Mouse (Mus musculus) sigmoid colon, adult 10 weeks (tissue): Measurements from ENCODE around the gene Mepce. TPM values are rescaled to one million over a fixed set of nuclear protein-coding genes. Genes with fewer than 3 reads are reported as not detected.

ENCODE experiments used
- polyA plus RNA-seq: library from polyadenylated mRNA; stranded (reverse); fragments of 350-450 nt; fragmentation: Illumina TruSeq; extraction: RNeasy Lipid Tissue Mini Kit (QIAGEN cat#74804); gene quantifications from one replicate; pipeline ENCODE4 v1.2.3, GENCODE M21; 2014; ENCODE audit warnings: low read depth, low replicate concordance

Mepce gene
- 6.9 TPM for polyA plus RNA-seq

GRCm38 (mm10) chr5:137787151-137787928 lies at the start of gene Mepce, which contains the start of gene Zcwpw1:
TSS of gene Mepce (minus strand) at chr5:137787655.
TSS of gene Zcwpw1 (plus strand) at chr5:137787798.

GRCm38 (mm10) chr5:137835966-137836520 lies 48.6 kb upstream of the Mepce start, which contains the start of gene Pilra:
TSS of gene Pilra (minus strand) at chr5:137836281.

GRCm38 (mm10) chr5:137778635-137779034 lies 8.8 kb downstream of the Mepce start, which contains the start of gene Ppp1r35:
TSS of gene Ppp1r35 (plus strand) at chr5:137778849.

GRCm38 (mm10) chr5:137745214-137746171 lies 42.0 kb downstream of the Mepce start, which contains the start of gene Tsc22d4:
TSS of gene Tsc22d4 (plus strand) at chr5:137745730.

GRCm38 (mm10) chr5:137741023-137741931 lies 46.2 kb downstream of the Mepce start, which contains the start of gene Nyap1:
TSS of gene Nyap1 (minus strand) at chr5:137741607.

Other genes starting within 250 kb of the Mepce start
- not detected for gene Actl6b, start 234.1 kb downstream of the Mepce start, polyA plus RNA-seq
- gene Tfr2, start 217.8 kb downstream of the Mepce start, polyA plus RNA-seq: not detected
- not detected for gene Mospd3, start 186.6 kb downstream of the Mepce start, polyA plus RNA-seq
- 5.8 TPM for gene Pcolce, start 173.9 kb downstream of the Mepce start, polyA plus RNA-seq
- not detected for gene Fbxo24, start 158.7 kb downstream of the Mepce start, polyA plus RNA-seq
- gene Lrch4, start 158.5 kb downstream of the Mepce start, polyA plus RNA-seq: 0.85 TPM
- not detected for gene Gm20605, start 158.5 kb downstream of the Mepce start, polyA plus RNA-seq
- 1.6 TPM for gene Sap25, start 146.3 kb downstream of the Mepce start, polyA plus RNA-seq
- not detected for gene Irs3, start 141.9 kb downstream of the Mepce start, polyA plus RNA-seq
- 11.5 TPM for gene Agfg2, start 102.9 kb downstream of the Mepce start, polyA plus RNA-seq
- gene Nyap1, start 46.0 kb downstream of the Mepce start, polyA plus RNA-seq: 0.47 TPM
- 6.2 TPM for gene Tsc22d4, start 41.9 kb downstream of the Mepce start, polyA plus RNA-seq
- gene Ppp1r35, start 8.8 kb downstream of the Mepce start, polyA plus RNA-seq: 4.4 TPM
- gene Zcwpw1, start 143 bp upstream of the Mepce start, polyA plus RNA-seq: 5.9 TPM
- 2.6 TPM for gene Pilra, start 48.6 kb upstream of the Mepce start, polyA plus RNA-seq
- gene Pilrb1, start 70.5 kb upstream of the Mepce start, polyA plus RNA-seq: 2.0 TPM
- gene Pilrb2, start 84.2 kb upstream of the Mepce start, polyA plus RNA-seq: 1.8 TPM
- 354 TPM for gene Cyp3a13, start 134.0 kb upstream of the Mepce start, polyA plus RNA-seq
- 1.6 TPM for gene Gjc3, start 175.4 kb upstream of the Mepce start, polyA plus RNA-seq
- gene Azgp1, start 193.9 kb upstream of the Mepce start, polyA plus RNA-seq: 5.3 TPM
- not detected for gene Smok3a, start 233.6 kb upstream of the Mepce start, polyA plus RNA-seq
- not detected for gene Smok3b, start 233.8 kb upstream of the Mepce start, polyA plus RNA-seq